Mouse (Mus musculus) MEL-GATA-1-ER (cell line): Measurements from ENCODE around the gene Olfr948.

Experiments used
- DNase-seq: peaks from one replicate; pipeline ENCODE4 v3.0.0-alpha.2; 2012; ENCODE audit warnings: low read depth; ENCODE audit errors: extremely low read depth

Olfr948 gene

DNA sequence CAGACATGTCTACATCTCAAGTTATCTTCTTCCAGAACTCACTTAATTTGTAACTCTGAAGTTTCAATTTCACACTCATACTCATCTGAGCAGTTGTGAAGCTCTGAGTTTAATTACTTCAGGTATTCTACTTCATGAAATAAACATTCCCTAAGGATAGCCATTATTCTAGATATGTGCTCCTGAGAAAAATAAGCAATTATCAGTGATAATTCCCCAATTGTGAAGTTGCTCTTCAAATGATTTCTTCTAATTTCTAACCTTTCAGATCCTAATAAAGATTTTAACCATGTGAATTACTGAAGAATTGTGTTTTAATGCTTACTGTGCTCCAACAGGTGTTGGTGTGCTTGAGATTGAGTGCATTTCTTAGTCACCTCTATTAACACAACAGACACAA, at the start of gene Olfr948:
TSS of gene Olfr948 (minus strand) at position 101 of the 400 bp plus-strand sequence.
- DNase-seq = no peak

DNA sequence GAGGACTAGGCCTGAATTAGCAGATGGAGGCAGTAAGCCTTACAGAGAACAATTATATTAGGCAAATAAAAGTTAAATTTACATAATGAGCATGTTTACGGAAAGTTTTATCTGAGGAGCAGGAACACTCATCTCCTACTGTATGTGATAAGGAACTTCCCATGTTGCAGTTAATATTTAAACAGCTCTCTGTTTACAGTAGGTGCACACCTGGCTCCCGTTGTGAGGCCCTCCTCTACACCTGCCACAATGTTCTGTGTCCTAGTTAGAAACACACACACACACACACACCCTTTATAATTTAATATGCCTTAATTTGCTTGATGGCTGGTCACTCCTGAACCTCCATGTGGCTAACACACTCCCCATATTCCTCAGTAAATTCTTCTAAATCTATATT, 38.7 kb downstream of the Olfr948 start:
- DNase-seq = no peak

DNA sequence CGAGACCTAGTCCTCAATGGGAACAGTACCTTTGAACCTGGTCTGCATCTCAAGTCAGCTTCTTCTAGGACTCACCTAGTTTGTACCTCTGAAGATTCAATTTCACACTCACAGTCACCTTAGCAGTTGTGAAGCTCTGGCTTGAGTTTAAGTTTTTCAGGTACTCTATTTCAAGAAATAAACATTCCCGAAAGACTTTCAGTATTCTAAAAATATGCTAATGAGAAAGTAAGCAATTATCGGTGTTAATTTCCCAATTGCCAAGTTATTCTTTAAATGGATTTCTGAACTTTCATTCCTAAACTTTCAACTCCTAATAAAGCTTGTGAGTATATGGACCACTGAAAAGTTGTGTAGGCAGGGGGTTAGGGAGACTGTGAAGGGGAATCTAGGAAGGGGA, 49.1 kb downstream of the Olfr948 start, which contains the start of gene Olfr945:
TSS of gene Olfr945 (minus strand) at position 101 of the 400 bp plus-strand sequence.
- no peak for DNase-seq
